Mouse (Mus musculus): ENCODE data around the gene Zfp248. TPM values are rescaled to one million over a fixed set of nuclear protein-coding genes. Genes with fewer than 3 reads are reported as not detected.

The Zfp248 gene
- polyA plus RNA-seq, 1 experiment from 2014 or later = 14.7 TPM

Small RNAs within 50 kb of the gene (microRNA-seq; reads per million reads assigned to microRNA genes)
- gene Gm25953 = not detected

Other genes with a start within 250 kb of the Zfp248 start
- gene Bms1, start 36.1 kb downstream of the Zfp248 start, polyA plus RNA-seq (2015; fragmentation: Nextera tagmentation; extraction: Ambion mirVana) = 37.4 and 42.4 TPM in 2 replicates
- gene Zfp9, start 23.8 kb upstream of the Zfp248 start, polyA plus RNA-seq (2015; fragmentation: Nextera tagmentation; extraction: Ambion mirVana) = 17.8 and 19.1 TPM in 2 replicates
- gene Ankrd26, start 106.7 kb upstream of the Zfp248 start, polyA plus RNA-seq (2015; fragmentation: Nextera tagmentation; extraction: Ambion mirVana) = 16.4 and 16.8 TPM in 2 replicates

Data from limb, embryonic 13.5 days (tissue).